Mouse (Mus musculus) kidney, adult 2 months (tissue): ENCODE measurements around the gene Lztfl1.

ENCODE experiments used
- CTCF ChIP-seq: fragments of 200-500 bp; conservative IDR thresholded peaks from 2 replicates; pipeline ENCODE4 v1.5.1; 2011; ENCODE audit warnings: low read depth, mild to moderate bottlenecking, control low read depth, low read length, moderate library complexity, mixed read lengths; ENCODE audit not compliant: insufficient read depth, insufficient read length
- POLR2A ChIP-seq: fragments of 200-500 bp; IDR thresholded peaks from one replicate; pipeline ENCODE4 v1.6.1; 2011; ENCODE audit warnings: low read depth, low read length, control low read depth

DNA sequence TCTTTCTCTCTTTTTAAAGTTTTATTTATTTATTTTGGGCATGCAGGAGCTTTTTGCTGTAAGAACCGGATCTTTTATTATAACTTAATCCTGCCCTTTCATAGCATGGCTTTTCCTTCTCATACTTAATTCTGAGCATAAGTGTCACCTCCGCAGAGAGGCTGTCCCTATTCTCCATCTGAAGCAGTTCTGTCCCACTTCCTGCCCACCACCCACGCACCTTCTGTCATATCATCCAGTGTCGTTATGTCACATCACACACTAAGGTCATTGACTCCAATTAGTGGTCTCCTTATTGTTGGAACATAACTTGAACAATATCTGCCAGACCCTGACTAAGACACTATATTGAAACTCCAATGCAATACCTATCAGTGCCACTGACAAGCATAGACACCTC lies 41.1 kb upstream of the Lztfl1 start:
- TF ChIP-seq CTCF: no peak
- TF ChIP-seq POLR2A: no peak
